Mouse (Mus musculus): ENCODE data around the gene Tmed9.

- TF ChIP-seq BHLHE40 (IDR thresholded peaks at IDR 0.05; ENCODE audit: low read depth, low read length) (no peak), CTCF (conservative IDR thresholded peaks at IDR 0.05 in 1 of 2, IDR thresholded peaks at IDR 0.05 in 1 of 2; ENCODE audit: low read depth in 2 of 2, low read length in 2 of 2) (no peak), EP300 (IDR thresholded peaks at IDR 0.05; ENCODE audit: low read length) (no peak), TCF12 (IDR thresholded peaks at IDR 0.05; ENCODE audit: low read depth, low read length) (no peak), POLR2A (IDR thresholded peaks at IDR 0.05; ENCODE audit: low read depth, low read length) (no peak), HCFC1 (IDR thresholded peaks at IDR 0.05; ENCODE audit: low read depth, low read length) (no peak), CHD1 (IDR thresholded peaks at IDR 0.05; ENCODE audit: low read depth, low read length) (no peak)
Measured at GRCm38 (mm10) chr13:55604606-55605005, 31.1 kb downstream of the Tmed9 start.

Data from CH12.LX (cell line).